Mouse (Mus musculus): Measurements from ENCODE around the gene Spcs2. TPM values are rescaled to one million over a fixed set of nuclear protein-coding genes. Genes with fewer than 3 reads are reported as not detected.

The Spcs2 gene
- total and polyA plus RNA-seq, 3 experiments = 203 to 272 (median 232) TPM

GRCm38 (mm10) chr7:99851121-99851520, 12.1 kb downstream of the Spcs2 start:
- peak overlapping the region; percentile 3; the same call in 1 of the 2 replicates for H3K9ac ChIP-seq (ENCODE audit: insufficient read depth, low read depth)
- in situ Hi-C loops (cut with MboI; ENCODE audit: low pct_ligation_motif_present, low pct_unique_long_range_greater_than_20kb, low sequenced_read_pairs) (no loop called here), dilution Hi-C loops (cut with MboI; ENCODE audit: extremely low pct_ligation_motif_present, extremely low pct_unique_long_range_greater_than_20kb, low sequenced_read_pairs) (no loop called here)
- TF ChIP-seq JUND (conservative IDR thresholded peaks at IDR 0.05; ENCODE audit: low read depth, low read length) (no peak), MEF2A (IDR thresholded peaks at IDR 0.05; ENCODE audit: borderline replicate concordance, low read depth, low read length) (no peak), EP300 (IDR thresholded peaks at IDR 0.05; ENCODE audit: low read length) (no peak; the same call in 1 of the 2 replicates), SIN3A (IDR thresholded peaks at IDR 0.05; ENCODE audit: low read length) (peak; percentile 32; the same call in 1 of the 2 replicates), GABPA (IDR thresholded peaks at IDR 0.05; ENCODE audit: insufficient replicate concordance, low read depth, low read length) (no peak)
- H3K79me2 ChIP-seq (replicated peaks; ENCODE audit: control insufficient read depth, extremely low read depth, insufficient read depth, poor library complexity, severe bottlenecking) = peaks cover 76% of the 10 kb centered on the region
- peak overlapping the region in 1 of 3 experiments; percentile 23 for H3K4me3 ChIP-seq (replicated peaks in 1 of 3; ENCODE audit: low read depth in 2 of 3, low read length in 2 of 3, poor library complexity in 1 of 3)
- peak overlapping the region; percentile 80 for H3K4me2 ChIP-seq (ENCODE audit: insufficient read depth, low read depth, poor library complexity, severe bottlenecking)
- peaks cover 40 to 68% of the 10 kb centered on the region in 2 experiments for H3K36me3 ChIP-seq (replicated peaks in 1 of 2; ENCODE audit: control insufficient read depth in 1 of 2, insufficient read depth in 1 of 2, low read length in 1 of 2)
- H3K27ac ChIP-seq (ENCODE audit: insufficient read depth, low read depth) = peak overlapping the region; percentile 73
- no peaks in the 10 kb centered on the region for H3K9me3 ChIP-seq (replicated peaks; ENCODE audit: low read length)
- no peaks in the 10 kb centered on the region for H3K27me3 ChIP-seq (replicated peaks)
- peaks cover 20 to 62% of the 10 kb centered on the region in 2 experiments for H3K4me1 ChIP-seq (ENCODE audit: control insufficient read depth in 1 of 2, insufficient read depth in 2 of 2)
- DNase-seq (ENCODE audit: extremely low read depth) = no peak

- in situ Hi-C loops (cut with MboI; ENCODE audit: low pct_ligation_motif_present, low pct_unique_long_range_greater_than_20kb, low sequenced_read_pairs) (no loop called here), dilution Hi-C loops (cut with MboI; ENCODE audit: extremely low pct_ligation_motif_present, extremely low pct_unique_long_range_greater_than_20kb, low sequenced_read_pairs) (no loop called here)
- peak overlapping the region; percentile 80 for H3K4me2 ChIP-seq (ENCODE audit: insufficient read depth, low read depth, poor library complexity, severe bottlenecking)
- no peaks in the 10 kb centered on the region for H3K9me3 ChIP-seq (replicated peaks; ENCODE audit: low read length)
- DNase-seq (ENCODE audit: extremely low read depth) = peak; percentile 70
- no peak overlapping the region for H3K4me3 ChIP-seq (replicated peaks in 1 of 3; ENCODE audit: low read depth in 2 of 3, low read length in 2 of 3, poor library complexity in 1 of 3)
- H3K9ac ChIP-seq (ENCODE audit: insufficient read depth, low read depth) = no peak overlapping the region
- H3K27me3 ChIP-seq (replicated peaks) = no peaks in the 10 kb centered on the region
- H3K36me3 ChIP-seq (replicated peaks in 1 of 2; ENCODE audit: control insufficient read depth in 1 of 2, insufficient read depth in 1 of 2, low read length in 1 of 2) = peaks cover 45 to 70% of the 10 kb centered on the region in 2 experiments
- peaks cover 20 to 57% of the 10 kb centered on the region in 2 experiments for H3K4me1 ChIP-seq (ENCODE audit: control insufficient read depth in 1 of 2, insufficient read depth in 2 of 2)
- peak; percentile 45; the same call in 1 of the 2 replicates for TF ChIP-seq RCOR1 (conservative IDR thresholded peaks at IDR 0.05; ENCODE audit: low read depth, low read length)
- no peak; the same call in 1 of the 2 replicates for TF ChIP-seq MYC (IDR thresholded peaks at IDR 0.05; ENCODE audit: low read depth, low read length)
- no peak for TF ChIP-seq ZKSCAN1 (IDR thresholded peaks at IDR 0.05; ENCODE audit: borderline replicate concordance, low read depth, low read length)
- TF ChIP-seq MEF2A (IDR thresholded peaks at IDR 0.05; ENCODE audit: borderline replicate concordance, low read depth, low read length) = peak; percentile 40; the same call in 1 of the 2 replicates
- peak; percentile 58; the same call in 1 of the 2 replicates for TF ChIP-seq BHLHE40 (IDR thresholded peaks at IDR 0.05; ENCODE audit: low read depth, low read length)
- TF ChIP-seq CHD2 (IDR thresholded peaks at IDR 0.05; ENCODE audit: low read length) = no peak; the same call in 1 of the 2 replicates
- no peak for TF ChIP-seq UBTF (IDR thresholded peaks at IDR 0.05; ENCODE audit: low read depth, low read length)
- peak; percentile 41; the same call in 1 of the 2 replicates for TF ChIP-seq TCF12 (IDR thresholded peaks at IDR 0.05; ENCODE audit: low read depth, low read length)
- TF ChIP-seq JUN (IDR thresholded peaks at IDR 0.05; ENCODE audit: insufficient read depth, low read depth, low read length) = peak; percentile 91
- peak; percentile 91 for TF ChIP-seq IRF4 (IDR thresholded peaks at IDR 0.05; ENCODE audit: low read depth, low read length)
- TF ChIP-seq MAFK (IDR thresholded peaks at IDR 0.05; ENCODE audit: insufficient replicate concordance, low read length) = 0 out of 2 replicates have a peak, but pooled peaks have one; percentile 31
- peak; percentile 94 for TF ChIP-seq EP300 (IDR thresholded peaks at IDR 0.05; ENCODE audit: low read length)
- TF ChIP-seq JUND (conservative IDR thresholded peaks at IDR 0.05; ENCODE audit: low read depth, low read length) = peak; percentile 92
- peak; percentile 59 for TF ChIP-seq ETS1 (conservative IDR thresholded peaks at IDR 0.05; ENCODE audit: low read depth, low read length)
- no peak for TF ChIP-seq ZMIZ1 (IDR thresholded peaks at IDR 0.05; ENCODE audit: low read depth, low read length)
- no peak for TF ChIP-seq CTCF (conservative IDR thresholded peaks at IDR 0.05 in 1 of 2, IDR thresholded peaks at IDR 0.05 in 1 of 2; ENCODE audit: low read depth in 2 of 2, low read length in 2 of 2)
- peak; percentile 87 for TF ChIP-seq ZNF384 (IDR thresholded peaks at IDR 0.05; ENCODE audit: low read depth, low read length)
- no peak; the same call in 1 of the 2 replicates for TF ChIP-seq RAD21 (IDR thresholded peaks at IDR 0.05; ENCODE audit: low read depth, low read length)
- peak overlapping the region; percentile 73 for H3K27ac ChIP-seq (ENCODE audit: insufficient read depth, low read depth)
- H3K79me2 ChIP-seq (replicated peaks; ENCODE audit: control insufficient read depth, extremely low read depth, insufficient read depth, poor library complexity, severe bottlenecking) = peaks cover 72% of the 10 kb centered on the region
Observed at GRCm38 (mm10) chr7:99850534-99850933, 12.7 kb downstream of the Spcs2 start.
